Mouse (Mus musculus) midbrain, embryonic 14.5 days (tissue): ENCODE measurements around the gene Pkp4. TPM values are rescaled to one million over a fixed set of nuclear protein-coding genes. Genes with fewer than 3 reads are reported as not detected.

ENCODE experiments used
- ATAC-seq: fragments of 200-750 bp; cut with Nextera tagmentation; 2 replicates; pipeline ENCODE4 v1.8.0; 2017; ENCODE audit warnings: moderate number of reproducible peaks, moderate library complexity; ENCODE audit not compliant: low FRiP score, low TSS enrichment
- DNase-seq: peaks from one replicate; pipeline ENCODE4 v3.0.0-alpha.2; 2015
- H3K27ac ChIP-seq: fragments of 300-500 bp; sonication (generic); replicated peaks from 2 replicates; pipeline ENCODE4 v1.5.1; 2014; ENCODE audit warnings: mild to moderate bottlenecking, low read depth, low read length, moderate library complexity
- H3K27me3 ChIP-seq: fragments of 300-500 bp; sonication (generic); 2 replicates; pipeline ENCODE4 v1.6.1; 2014; ENCODE audit warnings: low read length, control low read depth, mixed read lengths; ENCODE audit not compliant: control insufficient read depth, insufficient read depth
- H3K36me3 ChIP-seq: fragments of 300-500 bp; sonication (generic); 2 replicates; pipeline ENCODE4 v1.6.1; 2014; ENCODE audit warnings: low read length, control low read depth; ENCODE audit not compliant: control insufficient read depth, insufficient read depth
- H3K4me1 ChIP-seq: fragments of 300-500 bp; sonication (generic); 2 replicates; pipeline ENCODE4 v1.6.1; 2014; ENCODE audit warnings: mild to moderate bottlenecking, antibody characterized with exemption, low read length, control low read depth; ENCODE audit not compliant: control insufficient read depth, insufficient read depth
- H3K4me2 ChIP-seq: fragments of 300-500 bp; sonication (generic); 2 replicates; pipeline ENCODE4 v1.6.1; 2014; ENCODE audit warnings: mild to moderate bottlenecking, low read length, moderate library complexity
- H3K4me3 ChIP-seq: fragments of 300-500 bp; sonication (generic); replicated peaks from 2 replicates; pipeline ENCODE4 v1.5.1; 2014; ENCODE audit warnings: low read depth, low read length
- H3K9ac ChIP-seq: fragments of 300-500 bp; sonication (generic); replicated peaks from 2 replicates; pipeline ENCODE4 v1.6.1; 2014; ENCODE audit warnings: mild to moderate bottlenecking, low read length, moderate library complexity
- H3K9me3 ChIP-seq: fragments of 300-500 bp; sonication (generic); 2 replicates; pipeline ENCODE4 v1.6.1; 2016; ENCODE audit warnings: low read length, control low read depth, mixed read lengths; ENCODE audit not compliant: control insufficient read depth
- WGBS: fragments of 180-500 bp; shearing (Covaris S2); extraction: QIAGEN DNeasy Blood & Tissue Kit; methylation state at CpG from one replicate; pipeline ENCODE4 v1.1.7; 2014; 5-methylcytosine and 5-hydroxymethylcytosine counted together
- polyA plus RNA-seq: library from polyadenylated mRNA; unstranded; fragments of >200 nt; fragmentation: Nextera tagmentation; extraction: Ambion mirVana; gene quantifications from 2 replicates; pipeline ENCODE4 v1.2.1, GENCODE M21; 2014

Gene Pkp4
- polyA plus RNA-seq, 1 experiment from 2014 or later: 23.9 TPM

- Histone ChIP-seq H3K4me1 (peaks cover 23% of the 10 kb centered on the region), H3K36me3 (peaks cover 17% of the 10 kb centered on the region), H3K27ac (no peak overlapping the region), H3K27me3 (no peaks in the 10 kb centered on the region), H3K4me3 (no peak overlapping the region), H3K9me3 (no peaks in the 10 kb centered on the region), H3K9ac (no peak overlapping the region), H3K4me2 (no peak overlapping the region)
- DNase-seq: peak; percentile 18
- WGBS: 60% methylated on average over 6 of the region's 6 CpGs
- no peak for ATAC-seq
These were observed 141.8 kb downstream of the Pkp4 start for GRCm38 (mm10) chr2:59302430-59302829.

- 83% methylated on average over 12 of the region's 12 CpGs for WGBS
- Histone ChIP-seq H3K4me3 (no peak overlapping the region), H3K36me3 (peaks cover 23% of the 10 kb centered on the region), H3K9me3 (no peaks in the 10 kb centered on the region), H3K4me1 (peaks cover 23% of the 10 kb centered on the region), H3K9ac (no peak overlapping the region), H3K27ac (no peak overlapping the region; the same call in 1 of the 2 replicates), H3K27me3 (no peaks in the 10 kb centered on the region), H3K4me2 (no peak overlapping the region)
- ATAC-seq (no peak), DNase-seq (no peak)
These were observed 142.9 kb downstream of the Pkp4 start for GRCm38 (mm10) chr2:59303530-59304063.

- no peak overlapping the region for H3K4me2 ChIP-seq
- no peak for DNase-seq
- no peak overlapping the region for H3K4me3 ChIP-seq
- H3K27ac ChIP-seq: no peak overlapping the region
- H3K9ac ChIP-seq: no peak overlapping the region
- H3K9me3 ChIP-seq: no peaks in the 10 kb centered on the region
- peaks cover 33% of the 10 kb centered on the region for H3K36me3 ChIP-seq
- peaks cover 13% of the 10 kb centered on the region for H3K4me1 ChIP-seq
- no peak for ATAC-seq
- WGBS: 92% methylated on average over 8 of the region's 8 CpGs
- H3K27me3 ChIP-seq: no peaks in the 10 kb centered on the region
These were observed 146.7 kb downstream of the Pkp4 start for GRCm38 (mm10) chr2:59307302-59307701.

- Histone ChIP-seq H3K27ac (no peak overlapping the region), H3K9me3 (no peaks in the 10 kb centered on the region), H3K4me1 (peaks cover 5% of the 10 kb centered on the region), H3K4me3 (no peak overlapping the region), H3K9ac (no peak overlapping the region), H3K27me3 (no peaks in the 10 kb centered on the region), H3K36me3 (peaks cover 33% of the 10 kb centered on the region), H3K4me2 (no peak overlapping the region)
- ATAC-seq (no peak; the same call in 1 of the 2 replicates), DNase-seq (no peak)
- WGBS: 95% methylated on average over 19 of the region's 19 CpGs
These were observed 147.4 kb downstream of the Pkp4 start for GRCm38 (mm10) chr2:59308055-59308454.

- no peaks in the 10 kb centered on the region for H3K27me3 ChIP-seq
- no peak overlapping the region for H3K4me2 ChIP-seq
- H3K9me3 ChIP-seq: no peaks in the 10 kb centered on the region
- 66% methylated on average over 6 of the region's 6 CpGs for WGBS
- H3K27ac ChIP-seq: no peak overlapping the region
- peaks cover 19% of the 10 kb centered on the region for H3K36me3 ChIP-seq
- H3K9ac ChIP-seq: no peak overlapping the region
- H3K4me3 ChIP-seq: no peak overlapping the region
- no peak for DNase-seq
- no peaks in the 10 kb centered on the region for H3K4me1 ChIP-seq
- ATAC-seq: no peak
These were observed 152.6 kb downstream of the Pkp4 start for GRCm38 (mm10) chr2:59313293-59313692.

- no peak for DNase-seq
- Histone ChIP-seq H3K9me3 (peaks cover 7% of the 10 kb centered on the region), H3K27me3 (no peaks in the 10 kb centered on the region), H3K36me3 (peaks cover 32% of the 10 kb centered on the region), H3K4me2 (no peak overlapping the region), H3K9ac (no peak overlapping the region), H3K4me3 (no peak overlapping the region), H3K27ac (no peak overlapping the region), H3K4me1 (no peaks in the 10 kb centered on the region)
- no peak for ATAC-seq
- 97% methylated on average over 1 of the region's 1 CpGs for WGBS
These were observed 158.0 kb downstream of the Pkp4 start for GRCm38 (mm10) chr2:59318631-59319030.

GRCm38 (mm10) chr2:59327946-59328345, 167.3 kb downstream of the Pkp4 start:
- Histone ChIP-seq H3K9ac (no peak overlapping the region), H3K27me3 (no peaks in the 10 kb centered on the region), H3K4me1 (no peaks in the 10 kb centered on the region), H3K27ac (no peak overlapping the region), H3K9me3 (no peaks in the 10 kb centered on the region), H3K4me2 (no peak overlapping the region), H3K4me3 (no peak overlapping the region), H3K36me3 (no peaks in the 10 kb centered on the region)
- no peak for DNase-seq
- 98% methylated on average over 5 of the region's 5 CpGs for WGBS
- ATAC-seq: no peak

GRCm38 (mm10) chr2:59331093-59331492, 170.4 kb downstream of the Pkp4 start:
- ATAC-seq: no peak
- WGBS: 90% methylated on average over 9 of the region's 9 CpGs

GRCm38 (mm10) chr2:59332523-59332922, 171.9 kb downstream of the Pkp4 start:
- Histone ChIP-seq H3K4me2 (no peak overlapping the region), H3K4me1 (no peaks in the 10 kb centered on the region), H3K27me3 (no peaks in the 10 kb centered on the region), H3K9ac (no peak overlapping the region), H3K36me3 (peaks cover 10% of the 10 kb centered on the region), H3K4me3 (no peak overlapping the region), H3K9me3 (no peaks in the 10 kb centered on the region), H3K27ac (no peak overlapping the region)
- WGBS: 66% methylated on average over 4 of the region's 4 CpGs
- no peak for ATAC-seq
- no peak for DNase-seq

More at GRCm38 (mm10) chr2:59331093-59331492, 170.4 kb downstream of the Pkp4 start:
- H3K9me3 ChIP-seq: no peaks in the 10 kb centered on the region
- DNase-seq: no peak
- H3K27me3 ChIP-seq: no peaks in the 10 kb centered on the region
- no peak overlapping the region for H3K4me2 ChIP-seq
- H3K36me3 ChIP-seq: peaks cover 6% of the 10 kb centered on the region
- H3K27ac ChIP-seq: no peak overlapping the region
- no peak overlapping the region for H3K9ac ChIP-seq
- no peaks in the 10 kb centered on the region for H3K4me1 ChIP-seq
- no peak overlapping the region for H3K4me3 ChIP-seq
